Mouse (Mus musculus) MEL (cell line): ENCODE results near the gene Cpd. TPM values are rescaled to one million over a fixed set of nuclear protein-coding genes. Genes with fewer than 3 reads are reported as not detected.
A peak's percentile ranks its signal among the peaks of the same experiment; 100 is the strongest.

Experiments
- DNase-seq: peaks from one replicate; pipeline ENCODE4 v3.0.0; 2011; ENCODE audit warnings: low read depth, low spot score
- H3K27ac ChIP-seq: 2 replicates; pipeline ENCODE4 v1.5.1; 2012; ENCODE audit warnings: low read depth, mild to moderate bottlenecking, control low read depth, low read length, moderate library complexity; ENCODE audit not compliant: control insufficient read depth
- H3K27me3 ChIP-seq, 2 experiments: fragments of 150-350 bp in 1 of 2; sonication (generic) in 1 of 2; 2 replicates each; pipeline ENCODE4 v1.6.1; 2012; ENCODE audit warnings: low read length in 2 of 2, mild to moderate bottlenecking in 2 of 2, improper control_type of control experiment in 1 of 2, moderate library complexity in 1 of 2; ENCODE audit not compliant: insufficient read depth in 2 of 2, control insufficient read depth in 1 of 2
- H3K36me3 ChIP-seq, 2 experiments: 2 replicates each; pipeline ENCODE4 v1.6.1; 2012 to 2014; ENCODE audit warnings: low read length in 2 of 2, improper control_type of control experiment in 1 of 2, inconsistent platforms in 1 of 2, mild to moderate bottlenecking in 1 of 2; ENCODE audit not compliant: insufficient read depth in 2 of 2, control insufficient read depth in 1 of 2
- H3K4me1 ChIP-seq, 2 experiments: fragments of 150-350 bp in 1 of 2; sonication (generic) in 1 of 2; 2 replicates each; pipeline ENCODE4 v1.6.1; 2012; ENCODE audit warnings: low read length in 2 of 2, improper control_type of control experiment in 1 of 2, mild to moderate bottlenecking in 1 of 2; ENCODE audit not compliant: insufficient read depth in 2 of 2, control insufficient read depth in 1 of 2
- H3K4me3 ChIP-seq, 2 experiments: fragments of 150-350 bp in 1 of 2; sonication (generic) in 1 of 2; 2 replicates each; pipeline ENCODE4 v1.5.1; 2012; ENCODE audit warnings: low read depth in 2 of 2, low read length in 2 of 2, mild to moderate bottlenecking in 2 of 2, moderate library complexity in 2 of 2, control low read depth in 1 of 2, improper control_type of control experiment in 1 of 2; ENCODE audit not compliant: control insufficient read depth in 1 of 2, insufficient read depth in 1 of 2
- H3K79me2 ChIP-seq: 2 replicates; pipeline ENCODE4 v1.6.1; 2012; ENCODE audit warnings: mild to moderate bottlenecking, low read length, moderate library complexity; ENCODE audit not compliant: control insufficient read depth, poor library complexity, insufficient read depth
- H3K9ac ChIP-seq: 2 replicates; pipeline ENCODE4 v1.6.1; 2012; ENCODE audit warnings: low read depth, mild to moderate bottlenecking, control low read depth, low read length, moderate library complexity; ENCODE audit not compliant: control insufficient read depth, poor library complexity, severe bottlenecking
- H3K9me3 ChIP-seq: fragments of 150-350 bp; sonication (generic); replicated peaks from 2 replicates; pipeline ENCODE4 v1.6.1; 2012; ENCODE audit warnings: mild to moderate bottlenecking, low read length, improper control_type of control experiment, moderate library complexity; ENCODE audit not compliant: insufficient read depth
- CTCF ChIP-seq, 3 experiments: IDR thresholded peaks in 2 of 3; conservative IDR thresholded peaks in 1 of 3; 2 replicates each; pipeline ENCODE4 v1.5.1; 2011 to 2012; ENCODE audit warnings: low read length in 3 of 3, low read depth in 2 of 3, mild to moderate bottlenecking in 2 of 3, improper control_type of control experiment in 1 of 3, inconsistent platforms in 1 of 3, mixed read lengths in 1 of 3, moderate library complexity in 1 of 3; ENCODE audit not compliant: control insufficient read depth in 1 of 3, insufficient read depth in 1 of 3, poor library complexity in 1 of 3, severe bottlenecking in 1 of 3
- ELF1 ChIP-seq: IDR thresholded peaks from 2 replicates; pipeline ENCODE4 v1.6.1; 2014; ENCODE audit warnings: low read depth, mild to moderate bottlenecking, inconsistent platforms, low read length, improper control_type of control experiment, moderate library complexity
- ETS1 ChIP-seq: IDR thresholded peaks from 2 replicates; pipeline ENCODE4 v1.6.1; 2012; ENCODE audit warnings: low read depth, mild to moderate bottlenecking, inconsistent platforms, low read length, improper control_type of control experiment, moderate library complexity
- GABPA ChIP-seq: IDR thresholded peaks from 2 replicates; pipeline ENCODE4 v1.6.1; 2012; ENCODE audit warnings: low read depth, mild to moderate bottlenecking, inconsistent platforms, low read length, improper control_type of control experiment, moderate library complexity
- HCFC1 ChIP-seq: IDR thresholded peaks from 2 replicates; pipeline ENCODE4 v1.6.1; 2012; ENCODE audit warnings: low read depth, mild to moderate bottlenecking, inconsistent platforms, low read length, improper control_type of control experiment, moderate library complexity
- MAZ ChIP-seq: IDR thresholded peaks from 2 replicates; pipeline ENCODE4 v1.6.1; 2012; ENCODE audit warnings: low read depth, mild to moderate bottlenecking, inconsistent platforms, low read length, improper control_type of control experiment
- MXI1 ChIP-seq: IDR thresholded peaks from 2 replicates; pipeline ENCODE4 v1.6.1; 2011; ENCODE audit warnings: mild to moderate bottlenecking, low read depth, low read length, improper control_type of control experiment
- MYC ChIP-seq: IDR thresholded peaks from 2 replicates; pipeline ENCODE4 v1.6.1; 2011; ENCODE audit warnings: low read depth, mild to moderate bottlenecking, low read length, improper control_type of control experiment, moderate library complexity
- NELFE ChIP-seq: IDR thresholded peaks from 2 replicates; pipeline ENCODE4 v1.6.1; 2011; ENCODE audit warnings: low read depth, low read length, improper control_type of control experiment
- NRF1 ChIP-seq: IDR thresholded peaks from 2 replicates; pipeline ENCODE4 v1.6.1; 2014; ENCODE audit warnings: low read depth, mild to moderate bottlenecking, inconsistent platforms, low read length, improper control_type of control experiment, moderate library complexity; ENCODE audit not compliant: poor library complexity, insufficient read depth, severe bottlenecking
- RAD21 ChIP-seq: IDR thresholded peaks from 2 replicates; pipeline ENCODE4 v1.6.1; 2011; ENCODE audit warnings: mild to moderate bottlenecking, low read depth, low read length, improper control_type of control experiment
- RCOR1 ChIP-seq: IDR thresholded peaks from 2 replicates; pipeline ENCODE4 v1.6.1; 2012; ENCODE audit warnings: low read depth, mild to moderate bottlenecking, inconsistent platforms, low read length, improper control_type of control experiment
- SIN3A ChIP-seq: IDR thresholded peaks from 2 replicates; pipeline ENCODE4 v1.6.1; 2012; ENCODE audit warnings: low read length, improper control_type of control experiment, inconsistent platforms
- SMC3 ChIP-seq: IDR thresholded peaks from 2 replicates; pipeline ENCODE4 v1.6.1; 2011; ENCODE audit warnings: low read depth, low read length, improper control_type of control experiment
- TBP ChIP-seq: IDR thresholded peaks from 2 replicates; pipeline ENCODE4 v1.8.0; 2011; ENCODE audit warnings: low read depth, low read length, improper control_type of control experiment
- UBTF ChIP-seq: IDR thresholded peaks from 2 replicates; pipeline ENCODE4 v1.6.1; 2012; ENCODE audit warnings: low read depth, mild to moderate bottlenecking, inconsistent platforms, low read length, improper control_type of control experiment, moderate library complexity, borderline replicate concordance; ENCODE audit not compliant: insufficient read depth
- USF1 ChIP-seq: IDR thresholded peaks from 2 replicates; pipeline ENCODE4 v1.6.1; 2014; ENCODE audit warnings: low read depth, mild to moderate bottlenecking, inconsistent platforms, low read length, improper control_type of control experiment, moderate library complexity
- ZC3H11A ChIP-seq: IDR thresholded peaks from 2 replicates; pipeline ENCODE4 v1.6.1; 2012; ENCODE audit warnings: low read depth, mild to moderate bottlenecking, inconsistent platforms, low read length, improper control_type of control experiment
- ZKSCAN1 ChIP-seq: IDR thresholded peaks from 2 replicates; pipeline ENCODE4 v1.6.1; 2012; ENCODE audit warnings: low read depth, mild to moderate bottlenecking, inconsistent platforms, low read length, improper control_type of control experiment, moderate library complexity
- polyA plus RNA-seq, 2 experiments: library from polyadenylated mRNA; stranded (reverse) in 1 of 2; unstranded in 1 of 2; fragments of >175 nt in 1 of 2; fragments of >200 nt in 1 of 2; gene quantifications; 2 replicates each; pipeline versions ENCODE4 v1.2.1 to v1.2.4; 2012; ENCODE audit warnings: low replicate concordance in 2 of 2, low read depth in 1 of 2; ENCODE audit not compliant: insufficient read length in 2 of 2, insufficient read depth in 1 of 2, missing spikeins in 1 of 2
- total RNA-seq: library from RNA; depleted of rRNA; stranded (reverse); fragments of 300-350 nt; gene quantifications from 2 replicates; pipeline ENCODE4 v1.2.3, GENCODE M21; 2012

Gene Cpd
- total and polyA plus RNA-seq, 3 experiments = 7.5 to 14.6 TPM; not detected in 1

DNA sequence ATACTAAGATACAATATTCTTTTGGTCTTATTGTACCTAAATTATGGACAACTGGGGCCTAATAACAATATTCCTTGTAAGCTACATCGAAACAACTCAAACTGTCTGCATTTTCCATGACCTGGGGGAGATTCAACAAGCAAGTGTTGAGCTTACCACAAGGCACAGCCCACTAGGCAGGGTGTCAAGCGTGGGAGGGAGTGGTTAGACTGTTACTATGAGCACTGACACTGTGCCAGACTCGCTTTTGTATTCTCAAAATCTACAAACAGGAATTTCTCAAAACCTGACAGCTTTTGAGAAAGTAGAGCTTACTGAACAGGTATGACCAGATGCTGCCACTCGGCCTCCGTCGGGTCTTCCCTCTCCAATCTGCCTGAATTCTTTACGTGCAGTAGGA is 55.5 kb downstream of the Cpd start:
- no peak overlapping the region for H3K9ac ChIP-seq
- no peaks in the 10 kb centered on the region for H3K79me2 ChIP-seq
- no peaks in the 10 kb centered on the region for H3K27me3 ChIP-seq
- H3K36me3 ChIP-seq = peaks cover 0 to 2% of the 10 kb centered on the region in 2 experiments; a peak in 1 of 4 replicates
- no peaks in the 10 kb centered on the region for H3K9me3 ChIP-seq
- TF ChIP-seq ZKSCAN1 (no peak), GABPA (no peak)
- TF ChIP-seq, all 39 proteins: peak for 0
- H3K4me3 ChIP-seq = no peak overlapping the region
- DNase-seq = no peak
- no peak overlapping the region for H3K27ac ChIP-seq
- H3K4me1 ChIP-seq = no peaks in the 10 kb centered on the region

DNA sequence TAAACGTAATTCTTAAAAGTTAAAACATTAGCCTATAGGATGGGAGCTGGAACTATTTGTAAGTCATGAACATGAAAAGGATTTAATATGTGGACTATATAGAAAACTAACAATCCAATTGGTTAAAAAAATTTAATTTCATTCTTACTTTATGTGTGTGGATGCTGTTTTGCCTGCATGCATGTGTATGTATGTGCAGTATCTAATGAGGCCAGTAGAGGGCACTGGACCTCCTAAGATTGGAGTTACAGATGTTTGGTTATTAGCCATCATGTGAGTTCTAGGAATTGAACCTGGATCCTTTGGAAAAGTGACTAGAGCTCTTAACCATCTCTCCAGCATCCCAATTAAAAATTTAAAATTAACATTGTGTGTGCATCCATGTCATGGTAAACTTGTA is 57.6 kb downstream of the Cpd start:
- Histone ChIP-seq H3K27me3 (no peaks in the 10 kb centered on the region), H3K79me2 (no peaks in the 10 kb centered on the region), H3K27ac (no peak overlapping the region), H3K4me1 (no peaks in the 10 kb centered on the region), H3K4me3 (no peak overlapping the region), H3K36me3 (peaks cover 0 to 2% of the 10 kb centered on the region in 2 experiments; a peak in 1 of 4 replicates), H3K9me3 (no peaks in the 10 kb centered on the region), H3K9ac (no peak overlapping the region)
- DNase-seq = peak; percentile 83
- TF ChIP-seq ELF1 (no peak), SMC3 (peak; percentile 92), RCOR1 (no peak), HCFC1 (no peak), MAZ (no peak), ZKSCAN1 (no peak), NELFE (no peak), USF1 (no peak), ZC3H11A (peak; percentile 79), NRF1 (no peak), SIN3A (no peak), MXI1 (no peak), MYC (peak; percentile 51; the same call in 1 of the 2 replicates), ETS1 (no peak), RAD21 (peak; percentile 91), UBTF (no peak), CTCF (IDR thresholded peaks at IDR 0.05 in 2 of 3, conservative IDR thresholded peaks at IDR 0.05 in 1 of 3; ENCODE audit: control insufficient read depth in 1 of 3, insufficient read depth in 1 of 3, low read depth in 2 of 3, low read length in 3 of 3, poor library complexity in 1 of 3, severe bottlenecking in 1 of 3) (peak; percentile 61 to 96 (median 84)), TBP (no peak)
